Mouse (Mus musculus) urinary bladder, postnatal 4 days (tissue): ENCODE data around the gene Ndufa7.
"Not testable (repeated sequence)": the region's sequence is repeated elsewhere in the genome, so short reads cannot be mapped to it uniquely, and the experiment has no call there.

Source experiments
- DNase-seq, 2 experiments: peaks; one replicate each; pipeline ENCODE4 v3.0.0; 2021 to 2022; ENCODE audit warnings: low spot score in 2 of 2

The Ndufa7 gene

GRCm38 (mm10) chr17:33811142-33811516 lies 13.2 kb upstream of the Ndufa7 start:
- DNase-seq = no peak

GRCm38 (mm10) chr17:33812475-33812874 lies 11.9 kb upstream of the Ndufa7 start:
- DNase-seq = no peak

- peak in 1 of 2 experiments; percentile 48 for DNase-seq
These were observed 11.4 kb upstream of the Ndufa7 start for GRCm38 (mm10) chr17:33812990-33813389.

GRCm38 (mm10) chr17:33815399-33815798 lies 9.0 kb upstream of the Ndufa7 start:
- DNase-seq = no peak

- no peak for DNase-seq
These were observed 7.8 kb upstream of the Ndufa7 start for GRCm38 (mm10) chr17:33816612-33817011.

- peak; percentile 83 to 90 for DNase-seq
These were observed 7.0 kb upstream of the Ndufa7 start for GRCm38 (mm10) chr17:33817184-33817968.

GRCm38 (mm10) chr17:33817969-33818643 lies 6.3 kb upstream of the Ndufa7 start:
- no peak for DNase-seq

- DNase-seq = no peak
These were observed 1.9 kb upstream of the Ndufa7 start for GRCm38 (mm10) chr17:33822436-33822959.

GRCm38 (mm10) chr17:33823171-33823570 lies 1.2 kb upstream of the Ndufa7 start:
- not testable (repeated sequence) for DNase-seq

GRCm38 (mm10) chr17:33824997-33825330 lies 592 bp downstream of the Ndufa7 start:
- not testable (repeated sequence) for DNase-seq

- DNase-seq = no peak
These were observed 1.1 kb downstream of the Ndufa7 start for GRCm38 (mm10) chr17:33825462-33825861.

GRCm38 (mm10) chr17:33826850-33827249 lies 2.5 kb downstream of the Ndufa7 start:
- DNase-seq = peak; percentile 51 to 74

- no peak for DNase-seq
These were observed 4.5 kb downstream of the Ndufa7 start for GRCm38 (mm10) chr17:33828892-33829291.

- DNase-seq = no peak
These were observed 5.2 kb downstream of the Ndufa7 start for GRCm38 (mm10) chr17:33829561-33829960.

GRCm38 (mm10) chr17:33842966-33843795 lies 18.8 kb downstream of the Ndufa7 start, which contains the start of gene Cd320:
TSS of gene Cd320 (plus strand) at chr17:33843091.
- DNase-seq = peak; percentile 85 to 87

GRCm38 (mm10) chr17:33844196-33844595 lies 19.8 kb downstream of the Ndufa7 start:
- no peak for DNase-seq

GRCm38 (mm10) chr17:33848139-33848538 lies 23.8 kb downstream of the Ndufa7 start:
- no peak for DNase-seq

- no peak for DNase-seq
These were observed 27.0 kb downstream of the Ndufa7 start for GRCm38 (mm10) chr17:33851331-33851730.

- DNase-seq = no peak
These were observed 33.4 kb downstream of the Ndufa7 start for GRCm38 (mm10) chr17:33857816-33858215.

- no peak for DNase-seq
These were observed 41.1 kb downstream of the Ndufa7 start for GRCm38 (mm10) chr17:33865330-33866030.

GRCm38 (mm10) chr17:33873537-33873936 lies 49.2 kb downstream of the Ndufa7 start, which contains the start of gene Gm7029:
TSS of gene Gm7029 (plus strand) at chr17:33873837.
- not testable (repeated sequence) for DNase-seq
